Comparison of ENCODE assay signal across 8 mouse cellular contexts in the genomic region with DNA sequence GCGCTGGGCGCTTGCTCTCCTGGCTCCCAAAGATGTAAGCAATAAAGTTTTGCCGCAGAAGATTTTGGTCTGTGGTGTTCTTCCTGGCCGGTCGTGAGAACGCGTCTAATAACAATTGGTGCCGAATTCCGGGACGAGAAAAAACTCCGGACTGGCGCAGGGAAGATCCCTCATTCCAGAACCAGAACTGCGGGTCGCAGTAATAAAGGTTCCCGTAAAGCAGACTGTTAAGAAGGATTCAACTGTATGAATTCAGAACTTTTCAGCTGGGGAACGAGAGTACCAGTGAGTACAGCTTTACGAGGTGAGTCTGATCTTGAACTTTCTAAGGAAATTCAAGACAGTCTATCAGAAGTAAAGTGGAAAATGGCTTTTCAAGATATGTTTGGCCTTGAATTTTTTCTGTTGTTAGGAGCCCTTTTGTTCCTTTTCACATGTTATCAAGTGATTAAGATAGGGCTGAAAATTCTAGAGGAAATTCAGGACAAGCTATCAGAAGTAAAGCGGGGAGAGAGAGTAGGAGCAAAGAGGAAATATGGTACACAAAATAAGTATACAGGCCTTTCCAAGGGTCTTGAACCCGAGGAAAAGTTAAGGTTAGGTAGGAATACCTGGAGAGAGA.
DNase-seq lines count a peak whose midpoint lies in the region.
"Not testable (repeated sequence)": the region's sequence is repeated elsewhere in the genome, so short reads cannot be mapped to it uniquely, and the experiment has no call there.

No protein-coding gene starts in this region.

- peak; percentile 68 to 72 for DNase-seq in adrenal gland, adult 18-20 months (ENCODE audit: low spot score in 2 of 2)
- peak; percentile 83 to 84 for DNase-seq in frontal cortex, postnatal 14 days (ENCODE audit: low spot score in 2 of 2)
- DNase-seq in heart, postnatal 14 days, result peak; percentile 37 to 66
- peak; percentile 83 to 86 for DNase-seq in layer of hippocampus, adult 8-10 months (ENCODE audit: low spot score in 2 of 2)
- DNase-seq in left cerebral cortex, postnatal 14 days (ENCODE audit: low spot score in 2 of 2), result peak; percentile 63 to 65
- peak; percentile 87 for DNase-seq in ovary, postnatal 10 days (ENCODE audit: low spot score)
- DNase-seq in testis, postnatal 10 days (ENCODE audit: low spot score), result peak; percentile 69
- DNase-seq in urinary bladder, postnatal 25 days (ENCODE audit: low spot score), result peak; percentile 61

- intact Hi-C loops in heart, postnatal 14 days (cut with DNase I), result loop anchor here (5.0 kb wide), 1 partner anchor 68 kb away; no protein-coding TSS in a partner anchor
- intact Hi-C loops in left cerebral cortex, postnatal 14 days (cut with DNase I), result not testable (repeated sequence)

Comparison
In these comparisons a context has a peak if more than half of its experiments do, and no peak if none do; other contexts are left out.
1. Peak in every context shown above with its lines: DNase-seq.